Mouse (Mus musculus): Measurements from ENCODE around the gene Rnf212b.

The Rnf212b gene

DNA sequence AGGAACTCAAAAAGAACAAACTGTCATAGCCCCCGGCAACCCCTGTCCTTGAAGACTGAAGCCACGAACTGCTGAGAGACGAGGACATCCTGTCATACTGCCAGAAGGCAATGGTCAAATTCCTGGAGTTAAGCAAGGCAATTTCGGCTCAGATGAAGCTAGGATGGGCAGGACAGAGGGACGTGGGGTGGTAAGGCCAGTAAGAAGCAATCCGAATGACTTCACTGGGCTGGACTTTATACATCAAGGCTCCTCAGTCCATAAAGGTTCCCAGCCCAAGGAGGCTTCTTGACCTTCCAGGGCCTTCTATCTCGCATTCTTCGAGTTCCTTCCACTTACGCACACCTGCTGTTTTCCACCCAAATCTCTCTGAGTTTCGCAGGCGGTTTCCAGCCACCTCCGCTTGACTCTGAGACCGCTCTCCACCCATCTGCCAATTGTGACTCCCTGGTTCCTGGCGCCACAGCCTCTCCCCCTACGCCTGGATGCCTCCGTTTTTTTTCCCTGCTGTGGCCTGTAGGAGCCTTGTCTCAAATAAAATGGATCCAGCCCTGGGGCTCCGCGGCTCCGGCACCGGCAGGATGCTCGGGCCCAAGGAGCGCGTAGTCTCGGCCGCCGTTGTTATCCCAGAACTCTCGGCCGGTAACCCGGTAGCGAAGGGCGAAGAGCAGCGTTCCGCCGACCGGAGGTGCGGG lies 62.0 kb downstream of the Rnf212b start:
- DNase-seq (ENCODE audit: low spot score), result no peak

DNA sequence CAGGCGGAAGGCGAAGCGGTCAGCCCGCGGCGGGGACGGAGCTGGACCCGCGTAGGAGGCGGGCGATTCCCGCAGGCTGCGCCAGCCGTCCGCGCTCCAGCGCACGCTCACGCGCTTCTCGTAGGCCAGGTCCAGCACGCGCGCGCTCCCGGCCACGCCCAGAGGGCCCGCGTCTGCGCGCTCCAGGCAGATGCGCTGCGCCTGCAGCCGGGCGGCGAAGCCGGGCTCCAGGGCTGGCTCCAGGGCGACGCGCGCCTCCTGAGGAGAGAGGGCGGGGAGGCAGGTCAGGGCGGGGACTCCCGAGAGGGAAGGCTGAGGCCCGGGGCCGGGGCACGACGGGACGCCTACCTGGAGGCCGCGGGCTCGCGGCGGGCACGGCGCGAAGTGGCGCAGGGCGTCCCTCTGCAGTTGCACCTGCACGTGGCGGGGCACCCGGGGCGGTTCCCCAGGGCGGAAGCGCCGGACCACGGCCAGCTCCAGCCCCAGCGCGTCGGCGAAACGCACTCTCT lies 62.7 kb downstream of the Rnf212b start:
- DNase-seq (ENCODE audit: low spot score), result peak; percentile 79

DNA sequence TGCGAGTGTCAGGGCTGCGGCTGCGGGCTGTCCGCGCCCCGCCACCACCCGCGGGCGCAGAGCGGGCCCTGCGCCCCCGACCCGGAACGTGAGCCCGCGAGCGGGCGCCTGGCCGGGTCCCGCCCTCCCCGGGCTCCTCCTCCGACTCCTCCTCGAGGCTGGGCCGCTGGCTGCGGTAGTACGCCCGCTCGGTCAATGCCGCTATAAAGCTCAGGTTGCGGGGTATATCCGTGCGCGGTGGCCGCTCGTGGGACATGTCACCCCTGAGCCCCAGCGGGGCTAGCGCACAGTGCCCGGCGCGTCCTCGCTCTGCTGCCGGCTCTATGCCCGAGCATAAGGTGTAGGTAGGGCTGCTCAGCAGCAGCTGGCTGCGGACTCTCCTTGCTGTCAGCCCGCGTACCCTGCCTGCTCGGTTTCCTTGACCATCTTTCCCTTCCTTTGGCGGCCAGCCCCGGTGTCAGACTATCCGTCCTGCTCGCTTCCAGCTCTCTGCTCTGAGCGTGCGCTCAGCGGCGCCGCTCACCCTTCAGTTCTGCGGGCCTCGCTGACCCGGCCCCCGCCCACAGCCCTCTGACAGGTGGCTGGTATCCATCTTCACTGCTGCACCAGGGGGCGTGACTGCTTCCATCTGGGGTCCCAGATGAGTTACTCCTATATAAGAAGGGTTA lies 63.2 kb downstream of the Rnf212b start, which contains the start of gene Ppp1r3e:
Gene Ppp1r3e (minus strand): TSS at position 503 of the 668 bp plus-strand sequence.
- DNase-seq (ENCODE audit: low spot score), result no peak

DNA sequence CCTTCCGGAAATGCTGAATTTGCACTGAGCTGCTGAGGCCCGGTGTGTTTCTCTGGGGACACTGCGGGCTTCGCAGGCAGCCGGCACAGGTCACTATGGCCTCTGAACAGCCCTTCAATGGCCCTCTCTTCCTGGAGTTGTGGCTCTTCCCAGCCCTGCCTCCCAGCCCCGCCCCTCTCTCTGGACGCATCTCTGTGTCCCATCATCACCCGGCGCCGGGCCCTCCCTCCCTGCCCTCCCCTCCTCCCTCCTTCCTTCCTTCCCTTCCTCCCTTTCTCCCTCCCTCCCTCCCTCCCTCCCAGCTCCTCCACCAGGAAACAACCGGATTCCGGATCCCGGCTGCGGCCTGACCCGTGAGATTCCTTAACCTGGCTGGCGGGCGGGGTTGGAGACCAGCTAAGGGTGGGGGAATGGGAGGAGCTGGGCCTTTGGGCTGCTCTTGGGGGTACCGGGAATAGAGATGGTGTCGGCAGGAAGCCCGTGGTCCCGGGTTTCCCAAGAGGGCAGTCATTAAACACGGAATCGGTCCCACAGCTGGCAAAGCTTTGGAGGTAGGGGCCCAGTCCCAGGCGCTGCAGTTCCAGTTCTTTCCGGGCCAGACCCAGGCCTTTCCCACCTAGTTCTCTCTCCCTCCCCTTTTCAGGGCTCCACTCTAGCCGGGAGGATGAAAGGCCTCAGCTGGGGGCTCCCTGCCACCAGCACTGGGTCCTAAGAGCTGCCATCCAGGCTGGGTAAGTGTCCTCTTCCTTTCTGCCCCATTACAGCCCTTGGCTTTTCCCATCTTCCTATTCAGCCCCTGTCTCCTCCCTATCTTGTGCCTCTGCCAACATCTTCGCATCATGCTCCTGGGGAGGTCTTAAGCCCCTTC lies 69.4 kb downstream of the Rnf212b start, which contains the start of the genes Bcl2l2 and Gm20521:
Gene Bcl2l2 (plus strand): TSS at position 224 of the 868 bp plus-strand sequence.
Gene Gm20521 (plus strand): TSS at position 288 of the 868 bp plus-strand sequence.
- peak; percentile 86 for DNase-seq (ENCODE audit: low spot score)

DNA sequence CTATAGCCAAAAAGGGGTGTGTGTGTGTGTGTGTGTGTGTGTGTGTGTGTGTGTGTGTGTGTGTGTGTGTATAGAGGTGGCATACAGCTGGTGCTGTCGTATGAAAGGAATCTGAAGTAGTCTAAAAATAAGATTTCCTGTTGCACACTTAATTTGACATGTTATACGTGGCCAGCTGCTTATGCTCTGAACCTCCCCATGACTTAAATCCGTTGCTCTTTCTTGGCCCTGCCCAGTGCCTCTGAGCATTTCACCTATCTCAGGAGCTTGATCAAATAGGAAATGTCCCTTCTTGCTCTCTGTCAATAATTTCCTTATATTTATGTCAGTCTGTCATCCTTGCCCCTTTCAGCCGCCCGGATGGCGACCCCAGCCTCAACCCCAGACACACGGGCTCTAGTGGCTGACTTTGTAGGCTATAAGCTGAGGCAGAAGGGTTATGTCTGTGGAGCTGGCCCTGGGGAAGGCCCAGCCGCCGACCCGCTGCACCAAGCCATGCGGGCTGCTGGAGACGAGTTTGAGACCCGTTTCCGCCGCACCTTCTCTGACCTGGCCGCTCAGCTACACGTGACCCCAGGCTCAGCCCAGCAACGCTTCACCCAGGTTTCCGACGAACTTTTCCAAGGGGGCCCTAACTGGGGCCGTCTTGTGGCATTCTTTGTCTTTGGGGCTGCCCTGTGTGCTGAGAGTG lies 70.2 kb downstream of the Rnf212b start:
- DNase-seq (ENCODE audit: low spot score), result no peak

DNA sequence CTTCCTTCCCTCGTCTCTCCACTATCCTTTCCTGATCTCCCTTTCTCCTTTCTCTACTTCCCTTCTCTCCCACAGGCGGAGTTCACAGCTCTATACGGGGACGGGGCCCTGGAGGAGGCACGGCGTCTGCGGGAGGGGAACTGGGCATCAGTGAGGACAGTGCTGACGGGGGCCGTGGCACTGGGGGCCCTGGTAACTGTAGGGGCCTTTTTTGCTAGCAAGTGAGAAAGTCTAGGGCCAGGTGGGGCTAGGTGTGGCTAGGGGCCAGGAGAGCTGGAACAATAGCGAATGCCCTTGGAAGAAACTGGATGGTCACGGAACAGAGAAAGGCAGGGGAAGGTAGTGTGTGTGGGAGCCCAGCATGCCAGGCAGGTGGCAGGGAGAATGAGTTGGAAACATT lies 71.4 kb downstream of the Rnf212b start:
- DNase-seq (ENCODE audit: low spot score), result no peak

DNA sequence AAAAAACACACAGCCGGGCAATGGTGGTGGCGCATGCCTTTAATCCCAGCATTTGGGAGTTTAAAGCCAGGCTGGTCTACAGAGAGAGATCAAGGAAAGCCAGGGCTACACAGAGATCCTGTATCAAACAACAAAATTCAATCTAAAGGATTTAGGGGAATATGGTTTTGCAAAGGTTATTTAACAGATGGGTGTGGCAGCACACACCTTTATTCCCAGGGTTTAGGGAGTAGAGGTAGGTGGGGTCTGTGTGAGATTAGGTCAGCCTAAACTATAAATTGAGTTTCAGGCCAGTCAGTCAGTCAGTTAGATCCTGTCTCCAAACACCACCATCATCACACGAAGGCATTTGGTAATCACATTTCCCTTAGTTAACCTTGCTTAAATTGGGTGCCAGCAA lies 78.3 kb downstream of the Rnf212b start, which contains the start of gene Pabpn1:
Gene Pabpn1 (plus strand): TSS at position 301 of the 400 bp plus-strand sequence.
- no peak for DNase-seq (ENCODE audit: low spot score)

DNA sequence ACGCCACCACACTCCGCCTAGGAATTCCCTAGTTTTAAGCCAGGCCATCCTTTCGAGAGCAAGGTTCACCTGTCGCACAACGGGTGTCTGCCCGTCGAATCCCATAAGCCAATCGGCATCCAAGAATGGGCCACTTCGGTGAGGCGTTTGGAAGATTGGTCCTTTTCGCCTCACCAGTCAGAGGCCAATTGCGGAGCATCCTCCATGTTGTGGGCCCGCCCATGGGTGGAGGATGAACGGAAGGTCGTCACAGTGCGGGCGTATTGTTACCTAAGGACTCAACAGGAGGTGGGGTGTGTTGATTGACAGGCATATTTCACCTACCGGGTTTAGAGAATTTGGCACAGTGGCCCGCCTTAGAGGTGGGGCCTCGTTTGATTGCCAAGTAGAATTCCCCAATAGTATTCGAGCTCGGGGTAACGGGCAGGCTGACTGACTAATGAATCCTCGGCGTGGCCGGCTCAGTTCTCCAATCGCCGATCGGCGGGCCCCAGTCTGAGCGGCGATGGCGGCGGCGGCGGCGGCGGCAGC lies 79.8 kb downstream of the Rnf212b start:
- DNase-seq (ENCODE audit: low spot score), result peak; percentile 98

DNA sequence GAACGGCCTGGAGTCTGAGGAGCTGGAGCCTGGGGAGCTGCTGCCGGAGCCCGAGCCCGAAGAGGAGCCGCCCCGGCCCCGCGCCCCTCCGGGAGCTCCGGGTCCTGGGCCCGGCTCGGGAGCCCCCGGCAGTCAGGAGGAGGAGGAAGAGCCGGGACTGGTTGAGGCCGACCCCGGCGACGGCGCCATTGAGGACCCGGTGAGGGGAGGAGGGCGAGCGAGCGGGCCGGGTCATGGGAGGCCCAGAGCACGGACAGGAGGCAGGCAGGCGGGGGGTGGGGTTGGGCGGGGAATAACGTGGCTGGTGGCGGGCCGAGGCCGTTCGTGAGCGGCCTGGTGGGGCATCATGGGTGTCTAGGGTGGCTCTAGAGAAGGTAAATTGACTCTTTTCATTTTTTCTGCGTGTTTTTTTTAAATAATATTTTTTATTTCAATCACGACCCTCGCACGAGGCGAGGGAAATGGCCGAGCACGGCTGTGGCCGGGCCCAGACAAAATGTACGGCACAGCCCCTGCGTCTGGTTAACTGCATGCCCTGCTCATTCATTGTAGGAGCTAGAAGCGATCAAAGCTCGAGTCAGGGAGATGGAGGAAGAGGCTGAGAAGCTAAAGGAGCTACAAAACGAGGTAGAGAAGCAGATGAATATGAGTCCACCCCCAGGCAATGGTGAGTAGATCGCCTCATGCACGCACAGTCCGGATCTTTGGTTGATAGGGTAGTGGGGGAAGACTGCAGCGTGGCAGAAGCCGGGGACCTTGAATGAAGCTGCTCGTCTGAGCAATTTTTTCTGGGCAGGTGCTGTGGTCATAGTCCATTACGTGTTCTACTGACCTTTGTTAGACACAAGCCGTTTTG lies 80.6 kb downstream of the Rnf212b start:
- peak; percentile 48 for DNase-seq (ENCODE audit: low spot score)

DNA sequence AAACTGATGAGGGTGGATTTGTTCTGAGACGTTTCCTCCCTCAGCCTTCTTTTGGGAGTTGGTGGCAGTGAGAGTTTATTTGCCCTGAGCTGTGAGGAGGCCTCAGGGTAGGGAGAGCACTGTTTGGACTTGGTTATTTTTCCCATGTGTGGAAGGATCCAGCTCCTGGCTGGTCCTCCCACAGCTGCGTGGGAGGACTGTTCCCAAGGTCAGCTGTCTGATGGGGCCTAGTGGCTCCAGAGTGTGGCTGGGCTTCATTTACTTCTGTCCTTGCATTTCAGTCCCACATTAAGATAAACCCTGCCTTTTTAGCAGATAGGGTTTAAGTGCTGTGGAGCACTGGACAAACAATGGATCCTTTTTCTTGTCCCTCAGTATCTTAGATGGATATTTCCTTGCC lies 83.5 kb downstream of the Rnf212b start:
- no peak for DNase-seq (ENCODE audit: low spot score)

DNA sequence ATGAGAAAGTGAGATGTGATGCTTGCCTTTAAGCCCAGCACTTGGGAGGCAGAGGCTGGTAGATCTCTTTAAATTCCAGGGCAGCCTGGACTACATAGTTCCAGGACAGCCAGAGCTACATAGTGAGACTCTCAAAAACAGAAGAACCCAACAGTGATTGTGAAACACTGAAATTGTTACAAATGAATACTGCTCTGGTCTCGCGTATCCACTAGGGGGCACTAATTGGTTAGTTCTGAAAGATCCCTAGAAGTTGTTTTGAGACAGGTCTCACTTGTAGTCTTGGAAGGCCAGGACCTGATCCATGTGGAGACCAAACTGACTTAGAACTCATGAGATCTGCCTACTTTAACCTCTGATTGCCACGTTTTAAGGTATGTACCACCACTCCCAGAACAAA lies 86.4 kb downstream of the Rnf212b start:
- peak; percentile 80 for DNase-seq (ENCODE audit: low spot score)

DNA sequence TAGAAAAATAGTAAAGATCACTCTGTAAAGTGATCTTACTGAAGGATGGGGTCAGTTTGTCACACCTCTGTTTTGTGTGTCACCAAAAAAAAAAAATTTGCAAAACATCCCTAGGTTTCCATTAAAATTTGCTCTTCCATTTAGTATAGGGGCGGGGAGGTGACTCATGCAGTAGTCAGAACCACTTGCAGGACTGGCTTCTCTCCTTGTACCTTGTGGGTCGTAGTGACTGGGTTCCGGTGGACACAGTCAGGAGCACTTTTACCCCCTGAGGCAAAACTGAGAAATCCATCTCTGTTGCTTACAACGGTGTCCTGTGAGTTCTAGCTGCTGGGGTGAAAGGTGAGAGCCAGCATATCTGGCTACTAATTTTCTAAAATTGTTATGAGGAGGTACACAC lies 89.7 kb downstream of the Rnf212b start:
- no peak for DNase-seq (ENCODE audit: low spot score)
